Mouse (Mus musculus) megakaryocyte progenitor cell, adult 5-6 weeks (primary cell): ENCODE data around the gene Kansl1l. TPM values are rescaled to one million over a fixed set of nuclear protein-coding genes. Genes with fewer than 3 reads are reported as not detected.
"Not testable (repeated sequence)": the region's sequence is repeated elsewhere in the genome, so short reads cannot be mapped to it uniquely, and the experiment has no call there.

Source experiments
- ATAC-seq: replicated peaks from 2 replicates; pipeline ENCODE4 v1.8.0; 2016; ENCODE audit warnings: mild to moderate bottlenecking, moderate TSS enrichment, inconsistent platforms; ENCODE audit not compliant: poor library complexity
- total RNA-seq, 2 experiments: library from RNA; stranded (forward) in 1 of 2; stranded (reverse) in 1 of 2; fragments of 157-497, 149-512 nt in 1 of 2; fragments of 200-1000 nt in 1 of 2; gene quantifications; 2 replicates each; pipeline versions ENCODE4 v1.2.3 to v1.2.4; 2015 to 2017

The Kansl1l gene
- total RNA-seq, 2 experiments from 2014 or later = 24.2 to 45.4 TPM

DNA sequence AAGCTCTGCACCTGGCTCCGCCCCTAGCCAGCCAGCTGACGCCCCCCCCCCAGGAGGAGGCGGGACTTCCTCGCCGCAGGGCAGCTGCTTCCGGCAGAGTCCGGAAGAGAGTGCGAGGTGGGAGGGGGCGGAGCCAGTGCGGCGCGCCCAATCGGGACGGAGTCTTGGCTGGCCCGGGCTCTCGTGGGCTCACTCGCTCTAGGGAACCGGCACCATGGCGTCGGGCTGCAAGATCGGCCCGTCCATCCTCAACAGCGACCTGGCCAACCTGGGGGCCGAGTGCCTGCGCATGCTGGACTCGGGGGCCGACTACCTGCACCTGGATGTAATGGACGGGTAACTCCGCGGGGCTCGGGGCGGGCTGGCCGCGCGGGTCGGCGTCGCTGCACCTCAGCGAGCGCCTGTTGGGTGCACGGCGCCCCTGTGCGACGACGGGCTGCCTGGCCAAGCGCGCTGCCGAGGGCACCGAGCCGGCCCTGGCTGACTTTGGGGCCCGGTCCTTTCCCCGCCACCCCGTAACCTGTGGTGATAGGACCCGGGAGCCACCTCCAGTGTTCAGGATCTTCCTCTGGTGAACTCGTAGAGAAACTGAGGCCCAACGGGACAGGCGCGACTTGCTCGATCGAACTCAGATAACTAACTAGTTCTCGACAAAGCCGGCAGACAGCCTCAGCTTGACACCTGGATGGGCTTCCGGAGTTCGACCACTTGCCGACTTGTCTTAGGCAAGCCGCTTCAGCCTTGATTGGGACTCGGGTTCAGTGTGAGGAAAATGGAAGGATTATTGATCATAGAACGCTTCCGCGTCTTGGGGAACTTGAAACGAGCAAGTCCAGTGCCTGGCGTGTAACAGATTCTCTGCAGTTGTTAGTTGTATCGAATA is 116.4 kb downstream of the Kansl1l start, which contains the start of gene Rpe:
Gene Rpe, plus strand, starts transcription at position 139 of the 883 bp plus-strand sequence.
- peak; percentile 90 for ATAC-seq

DNA sequence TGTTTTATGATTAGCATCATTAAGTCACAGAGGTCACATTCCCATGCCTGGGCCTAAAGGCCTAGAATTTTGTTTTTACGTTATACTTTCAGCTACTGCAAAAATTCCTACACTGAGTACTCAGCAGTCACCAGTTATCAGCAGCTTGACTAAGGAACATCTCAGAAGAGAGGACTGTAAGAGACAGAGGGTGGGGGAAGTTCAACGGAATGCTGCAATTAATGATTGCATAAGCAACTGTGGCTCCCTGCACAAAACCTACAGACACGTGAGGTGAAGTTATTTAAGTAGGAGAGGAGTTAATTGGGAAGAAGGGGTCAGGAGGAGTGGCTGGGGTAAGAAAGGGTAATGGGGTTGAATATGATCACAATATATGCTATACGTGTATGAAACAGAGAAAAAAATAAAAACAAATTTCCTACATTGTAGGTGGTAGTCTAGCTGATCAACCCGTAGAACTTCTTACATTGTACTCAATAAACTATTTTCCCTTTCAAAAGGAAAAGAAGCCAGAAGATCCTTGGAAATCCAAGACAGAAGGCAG is 117.1 kb downstream of the Kansl1l start:
- peak; percentile 62 for ATAC-seq

DNA sequence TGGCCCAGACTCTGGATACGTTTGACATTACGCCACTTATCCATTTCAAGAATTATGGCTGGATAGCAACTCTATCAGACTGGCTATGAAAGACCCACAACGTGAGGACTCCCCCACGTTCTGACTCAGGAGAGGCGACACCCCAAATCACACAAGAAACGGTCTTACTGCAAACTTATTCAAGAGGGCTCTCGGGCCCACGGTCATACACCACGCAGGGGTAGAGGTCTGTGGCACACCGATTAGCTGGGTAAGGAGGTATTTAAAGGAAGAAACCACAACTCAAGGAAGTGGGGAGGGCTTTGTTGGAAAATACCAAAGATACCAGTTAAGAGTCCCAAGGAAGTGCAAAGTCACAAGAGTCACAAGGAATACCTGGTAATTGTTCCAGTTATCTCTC is 117.7 kb downstream of the Kansl1l start:
- not testable (repeated sequence) for ATAC-seq

DNA sequence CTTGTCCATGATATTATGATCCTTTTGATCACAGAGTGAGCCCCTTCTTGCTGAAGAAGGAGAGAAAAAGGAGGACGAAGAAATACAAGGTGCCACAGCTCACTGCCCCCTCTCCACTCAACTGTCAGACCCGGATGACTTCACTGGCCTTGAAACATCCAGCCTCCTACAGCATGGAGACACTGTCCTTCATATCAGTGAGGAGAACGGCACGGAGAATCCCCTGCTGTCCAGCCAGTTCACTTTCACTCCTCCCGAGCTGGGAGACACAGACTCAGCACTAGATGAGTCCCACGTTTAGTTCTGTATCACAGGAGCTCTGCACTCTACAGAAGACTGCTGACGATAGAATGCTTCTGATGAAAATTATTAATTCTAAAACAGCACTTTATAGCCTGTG is 122.1 kb downstream of the Kansl1l start:
- no peak for ATAC-seq

GRCm38 (mm10) chr1:66694266-66694665 is 123.1 kb downstream of the Kansl1l start:
- peak; percentile 78 for ATAC-seq

- peak; percentile 55; the same call in 1 of the 2 replicates for ATAC-seq
Observed at GRCm38 (mm10) chr1:66692780-66693392, 124.5 kb downstream of the Kansl1l start.

GRCm38 (mm10) chr1:66692308-66692707 is 125.1 kb downstream of the Kansl1l start:
- ATAC-seq = no peak

DNA sequence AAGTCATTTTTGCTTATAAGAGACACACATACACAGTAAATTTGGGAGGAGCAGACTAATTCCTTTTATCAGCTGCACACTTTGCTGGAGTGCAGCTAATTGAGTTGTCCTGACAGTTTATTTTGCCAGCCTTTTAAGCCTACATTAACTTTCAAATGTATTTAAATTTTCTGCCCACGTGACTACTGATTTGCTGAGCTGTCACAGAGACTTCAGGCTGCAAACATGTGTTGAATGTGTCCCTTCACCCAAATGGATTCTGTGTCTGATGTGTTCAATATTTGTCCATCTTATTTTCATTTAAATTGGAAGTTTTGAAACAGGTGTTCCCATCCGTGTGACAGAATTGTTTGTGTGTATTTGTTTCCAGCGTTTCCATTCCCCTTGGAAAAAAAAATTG is 125.6 kb downstream of the Kansl1l start:
- ATAC-seq = no peak

- ATAC-seq = peak; percentile 57
Observed at GRCm38 (mm10) chr1:66682974-66683373, 134.4 kb downstream of the Kansl1l start.

DNA sequence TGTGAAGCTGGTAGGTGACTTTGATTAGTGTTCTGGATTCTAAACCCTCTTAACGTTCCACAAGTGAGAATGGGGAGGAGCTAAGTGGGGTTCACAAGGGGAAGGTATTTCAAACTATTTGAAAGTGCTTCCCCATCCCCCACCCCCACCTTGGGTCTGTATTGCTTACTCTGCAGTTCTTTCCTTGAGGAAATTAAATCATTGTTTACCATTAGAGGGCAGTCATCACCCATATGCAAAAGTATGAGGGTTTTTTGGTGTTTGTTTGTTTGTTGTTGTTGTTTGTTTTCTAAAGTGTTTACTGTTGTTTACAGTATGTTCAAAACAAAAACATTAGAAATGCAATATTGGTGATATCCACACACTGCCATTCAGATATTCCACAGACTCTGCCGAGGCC is 138.7 kb downstream of the Kansl1l start:
- ATAC-seq = peak; percentile 63; the same call in 1 of the 2 replicates

DNA sequence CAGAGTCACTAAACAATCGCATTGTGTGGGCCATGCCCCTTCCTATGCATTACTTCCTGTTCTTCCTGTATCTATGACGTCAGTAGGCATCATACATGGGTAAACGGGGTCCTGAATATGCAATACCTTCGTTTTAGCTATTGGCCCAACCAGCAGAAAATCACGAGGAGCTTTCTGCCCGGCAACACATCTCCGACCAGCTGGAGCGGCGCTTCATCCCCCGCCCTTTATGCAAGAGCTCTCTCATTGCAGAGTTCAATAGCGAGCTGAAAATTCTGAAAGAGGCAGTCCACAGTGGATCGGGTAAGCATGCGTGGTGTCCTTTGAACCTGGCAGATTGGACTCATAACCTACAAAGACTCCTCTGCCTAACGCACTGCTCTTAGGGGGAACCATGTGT is 139.4 kb downstream of the Kansl1l start:
- ATAC-seq = no peak

DNA sequence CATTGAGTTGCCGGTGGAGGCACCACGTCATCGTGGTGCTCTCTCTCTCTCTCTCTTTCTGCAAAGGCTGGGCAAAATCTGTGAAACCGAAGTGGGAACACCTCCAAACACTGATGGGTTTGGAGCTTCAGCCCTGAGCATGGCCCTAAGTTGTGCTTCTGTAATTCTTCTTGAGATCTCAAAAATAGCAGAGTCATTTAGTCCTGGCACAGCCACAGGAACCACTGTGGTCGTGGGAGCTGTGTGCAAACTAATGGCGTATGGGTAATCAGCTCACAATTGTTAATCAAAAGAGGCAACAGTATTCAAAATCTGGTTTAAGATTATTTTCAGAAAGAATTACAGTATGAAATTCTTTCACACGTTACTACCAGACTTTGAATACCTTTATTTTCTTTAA is 144.6 kb downstream of the Kansl1l start:
- peak; percentile 88 for ATAC-seq

GRCm38 (mm10) chr1:66671475-66671874 is 145.9 kb downstream of the Kansl1l start:
- no peak for ATAC-seq

Other genes with a start within 250 kb of the Kansl1l start
- gene Rpe, start 116.7 kb downstream of the Kansl1l start, total RNA-seq (2015) = 62.2 and 65.0 TPM in 2 replicates
- gene Rpe, start 116.7 kb downstream of the Kansl1l start, total RNA-seq (2017) = 61.4 and 68.6 TPM in 2 replicates
- gene Acadl, start 45.7 kb upstream of the Kansl1l start, total RNA-seq (2015) = 82.3 and 89.0 TPM in 2 replicates
- 42.3 and 61.4 TPM in 2 replicates for gene Acadl, start 45.7 kb upstream of the Kansl1l start, total RNA-seq (2017)
- gene Myl1, start 127.8 kb upstream of the Kansl1l start, total RNA-seq (2015) = not detected in 2 replicates
- gene Myl1, start 127.8 kb upstream of the Kansl1l start, total RNA-seq (2017) = not detected in 2 replicates
- gene Lancl1, start 221.3 kb upstream of the Kansl1l start, total RNA-seq (2015) = 49.9 and 50.4 TPM in 2 replicates
- gene Lancl1, start 221.3 kb upstream of the Kansl1l start, total RNA-seq (2017) = 29.6 and 38.9 TPM in 2 replicates